Mouse (Mus musculus): Measurements from ENCODE around the gene Ak7. TPM values are rescaled to one million over a fixed set of nuclear protein-coding genes. Genes with fewer than 3 reads are reported as not detected.

Gene Ak7
- polyA plus RNA-seq, 1 experiment from 2014 or later, result 0.78 TPM

GRCm38 (mm10) chr12:105774871-105775270 lies 69.1 kb downstream of the Ak7 start:
- Histone ChIP-seq H3K4me1 (no peaks in the 10 kb centered on the region), H3K9me3 (no peaks in the 10 kb centered on the region), H3K27me3 (no peaks in the 10 kb centered on the region), H3K27ac (no peak overlapping the region), H3K9ac (no peak overlapping the region), H3K4me3 (replicated peaks) (no peak overlapping the region), H3K4me2 (no peak overlapping the region), H3K36me3 (replicated peaks) (no peaks in the 10 kb centered on the region)
- ATAC-seq (ENCODE audit: low FRiP score), result no peak
- WGBS, result 87% methylated on average over 7 of the region's 7 CpGs

- WGBS, result 90% methylated on average over 4 of the region's 4 CpGs
- Histone ChIP-seq H3K4me2 (no peak overlapping the region), H3K4me3 (replicated peaks) (no peak overlapping the region), H3K36me3 (replicated peaks) (no peaks in the 10 kb centered on the region), H3K9ac (no peak overlapping the region), H3K9me3 (no peaks in the 10 kb centered on the region), H3K27me3 (no peaks in the 10 kb centered on the region), H3K4me1 (no peaks in the 10 kb centered on the region), H3K27ac (no peak overlapping the region)
- no peak for ATAC-seq (ENCODE audit: low FRiP score)
Measured at GRCm38 (mm10) chr12:105777651-105778050, 71.9 kb downstream of the Ak7 start.

GRCm38 (mm10) chr12:105784196-105784999 lies 78.6 kb downstream of the Ak7 start, which contains the start of gene Papola:
TSS of gene Papola (plus strand) at chr12:105784694.
- Histone ChIP-seq H3K27me3 (no peaks in the 10 kb centered on the region), H3K27ac (peak within 1 kb of the TSS; percentile 96), H3K4me2 (peak within 1 kb of the TSS; percentile 87), H3K4me3 (replicated peaks) (peak within 1 kb of the TSS; percentile 96), H3K4me1 (peaks cover 22% of the 10 kb centered on the region), H3K9me3 (no peaks in the 10 kb centered on the region), H3K36me3 (replicated peaks) (peaks cover 3% of the 10 kb centered on the region), H3K9ac (peak within 1 kb of the TSS; percentile 89)
- ATAC-seq (ENCODE audit: low FRiP score), result peak; percentile 95
- WGBS, result under 1% methylated on average over 67 of the region's 85 CpGs

GRCm38 (mm10) chr12:105785000-105785774 lies 79.4 kb downstream of the Ak7 start:
- H3K4me3 ChIP-seq (replicated peaks), result peak overlapping the region; percentile 96
- peak; percentile 69; the same call in 1 of the 2 replicates for ATAC-seq (ENCODE audit: low FRiP score)
- peak overlapping the region; percentile 87 for H3K4me2 ChIP-seq
- peak overlapping the region; percentile 96 for H3K27ac ChIP-seq
- peaks cover 3% of the 10 kb centered on the region for H3K36me3 ChIP-seq (replicated peaks)
- under 1% methylated on average over 53 of the region's 53 CpGs for WGBS
- peaks cover 22% of the 10 kb centered on the region for H3K4me1 ChIP-seq
- no peaks in the 10 kb centered on the region for H3K9me3 ChIP-seq
- peak overlapping the region; percentile 89 for H3K9ac ChIP-seq
- H3K27me3 ChIP-seq, result no peaks in the 10 kb centered on the region

- peak overlapping the region; percentile 89; the same call in 1 of the 2 replicates for H3K9ac ChIP-seq
- WGBS, result 56% methylated on average over 1 of the region's 1 CpGs
Measured at GRCm38 (mm10) chr12:105786113-105786512, 80.3 kb downstream of the Ak7 start.

GRCm38 (mm10) chr12:105787626-105788025 lies 81.8 kb downstream of the Ak7 start:
- no peak for ATAC-seq (ENCODE audit: low FRiP score)
- H3K9ac ChIP-seq, result no peak overlapping the region
- H3K27me3 ChIP-seq, result no peaks in the 10 kb centered on the region
- H3K4me1 ChIP-seq, result peaks cover 22% of the 10 kb centered on the region
- WGBS, result 93% methylated on average over 2 of the region's 2 CpGs
- H3K4me2 ChIP-seq, result no peak overlapping the region
- no peak overlapping the region for H3K4me3 ChIP-seq (replicated peaks)
- no peaks in the 10 kb centered on the region for H3K9me3 ChIP-seq
- peaks cover 3% of the 10 kb centered on the region for H3K36me3 ChIP-seq (replicated peaks)
- H3K27ac ChIP-seq, result no peak overlapping the region

More at GRCm38 (mm10) chr12:105786113-105786512, 80.3 kb downstream of the Ak7 start:
- peak overlapping the region; percentile 87 for H3K4me2 ChIP-seq
- peak overlapping the region; percentile 96 for H3K4me3 ChIP-seq (replicated peaks)
- no peak overlapping the region for H3K27ac ChIP-seq
- H3K36me3 ChIP-seq (replicated peaks), result peaks cover 3% of the 10 kb centered on the region
- ATAC-seq (ENCODE audit: low FRiP score), result no peak
- no peaks in the 10 kb centered on the region for H3K27me3 ChIP-seq
- H3K9me3 ChIP-seq, result no peaks in the 10 kb centered on the region
- peaks cover 22% of the 10 kb centered on the region for H3K4me1 ChIP-seq

GRCm38 (mm10) chr12:105789885-105790284 lies 84.1 kb downstream of the Ak7 start:
- Histone ChIP-seq H3K27ac (no peak overlapping the region), H3K4me1 (peaks cover 16% of the 10 kb centered on the region), H3K9me3 (no peaks in the 10 kb centered on the region), H3K27me3 (no peaks in the 10 kb centered on the region), H3K9ac (no peak overlapping the region), H3K4me2 (no peak overlapping the region), H3K36me3 (replicated peaks) (peaks cover 5% of the 10 kb centered on the region), H3K4me3 (replicated peaks) (no peak overlapping the region)
- ATAC-seq (ENCODE audit: low FRiP score), result no peak
- 99% methylated on average over 6 of the region's 6 CpGs for WGBS

GRCm38 (mm10) chr12:105794896-105795295 lies 89.1 kb downstream of the Ak7 start:
- no peak overlapping the region for H3K4me3 ChIP-seq (replicated peaks)
- WGBS, result 94% methylated on average over 2 of the region's 2 CpGs
- H3K4me2 ChIP-seq, result no peak overlapping the region
- ATAC-seq (ENCODE audit: low FRiP score), result no peak
- no peaks in the 10 kb centered on the region for H3K27me3 ChIP-seq
- no peak overlapping the region for H3K27ac ChIP-seq
- H3K9ac ChIP-seq, result no peak overlapping the region
- H3K9me3 ChIP-seq, result no peaks in the 10 kb centered on the region
- peaks cover 11% of the 10 kb centered on the region for H3K36me3 ChIP-seq (replicated peaks)
- no peaks in the 10 kb centered on the region for H3K4me1 ChIP-seq

GRCm38 (mm10) chr12:105798001-105798400 lies 92.2 kb downstream of the Ak7 start:
- Histone ChIP-seq H3K36me3 (replicated peaks) (peaks cover 34% of the 10 kb centered on the region), H3K27ac (no peak overlapping the region), H3K4me3 (replicated peaks) (no peak overlapping the region), H3K4me1 (no peaks in the 10 kb centered on the region), H3K9ac (no peak overlapping the region), H3K4me2 (no peak overlapping the region), H3K9me3 (no peaks in the 10 kb centered on the region), H3K27me3 (no peaks in the 10 kb centered on the region)
- no peak for ATAC-seq (ENCODE audit: low FRiP score)

GRCm38 (mm10) chr12:105805790-105806189 lies 100.0 kb downstream of the Ak7 start:
- ATAC-seq (ENCODE audit: low FRiP score), result no peak
- Histone ChIP-seq H3K4me2 (no peak overlapping the region), H3K4me1 (no peaks in the 10 kb centered on the region), H3K27me3 (no peaks in the 10 kb centered on the region), H3K27ac (no peak overlapping the region), H3K4me3 (replicated peaks) (no peak overlapping the region), H3K9ac (no peak overlapping the region), H3K36me3 (replicated peaks) (peaks cover 60% of the 10 kb centered on the region), H3K9me3 (no peaks in the 10 kb centered on the region)
- WGBS, result 94% methylated on average over 3 of the region's 3 CpGs

- H3K4me3 ChIP-seq (replicated peaks), result no peak overlapping the region
Measured at GRCm38 (mm10) chr12:105806205-105806604, 100.4 kb downstream of the Ak7 start.

GRCm38 (mm10) chr12:105807416-105807815 lies 101.6 kb downstream of the Ak7 start:
- H3K4me3 ChIP-seq (replicated peaks), result no peak overlapping the region
- WGBS, result 95% methylated on average over 7 of the region's 7 CpGs
- H3K4me2 ChIP-seq, result no peak overlapping the region
- H3K27ac ChIP-seq, result no peak overlapping the region
- no peaks in the 10 kb centered on the region for H3K9me3 ChIP-seq
- peaks cover 63% of the 10 kb centered on the region for H3K36me3 ChIP-seq (replicated peaks)
- no peaks in the 10 kb centered on the region for H3K4me1 ChIP-seq
- no peak overlapping the region for H3K9ac ChIP-seq
- ATAC-seq (ENCODE audit: low FRiP score), result no peak
- no peaks in the 10 kb centered on the region for H3K27me3 ChIP-seq

More at GRCm38 (mm10) chr12:105806205-105806604, 100.4 kb downstream of the Ak7 start:
- H3K27ac ChIP-seq, result no peak overlapping the region
- H3K36me3 ChIP-seq (replicated peaks), result peaks cover 59% of the 10 kb centered on the region
- WGBS, result 96% methylated on average over 3 of the region's 3 CpGs
- H3K27me3 ChIP-seq, result no peaks in the 10 kb centered on the region
- H3K9me3 ChIP-seq, result no peaks in the 10 kb centered on the region
- H3K4me1 ChIP-seq, result no peaks in the 10 kb centered on the region
- ATAC-seq (ENCODE audit: low FRiP score), result no peak
- H3K9ac ChIP-seq, result no peak overlapping the region
- no peak overlapping the region for H3K4me2 ChIP-seq
